Mouse (Mus musculus): ENCODE measurements around the gene Sparc. TPM values are rescaled to one million over a fixed set of nuclear protein-coding genes. Genes with fewer than 3 reads are reported as not detected.
A peak's percentile ranks its signal among the peaks of the same experiment; 100 is the strongest.

The Sparc gene
- total and polyA plus RNA-seq, 3 experiments = 320 to 666 (median 420) TPM

DNA sequence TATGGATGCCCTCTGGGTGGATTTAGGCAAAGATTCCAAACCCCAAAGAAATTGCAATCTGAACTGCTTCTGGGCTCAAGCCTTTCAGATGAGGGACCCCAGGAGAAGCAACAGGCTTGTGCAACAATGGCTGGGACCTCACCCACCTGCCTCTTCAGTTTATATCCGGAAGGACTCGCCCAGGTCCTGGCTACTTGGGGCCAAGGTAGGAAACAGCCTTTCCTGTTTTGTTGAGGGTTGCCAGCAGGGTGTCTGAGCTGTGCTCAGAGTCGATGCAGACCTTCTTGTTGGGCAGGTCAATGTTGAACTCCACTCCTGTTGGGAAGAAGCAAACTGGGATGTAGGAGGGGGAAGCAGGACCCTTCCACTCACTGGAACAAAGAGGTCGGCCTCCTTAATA lies 27.3 kb upstream of the Sparc start:
- Histone ChIP-seq H3K79me2 (replicated peaks; ENCODE audit: control insufficient read depth, insufficient read depth, low read length) (no peaks in the 10 kb centered on the region), H3K4me3 (no peak overlapping the region), H3K36me3 (ENCODE audit: control insufficient read depth, insufficient read depth, low read length) (peaks cover 2% of the 10 kb centered on the region; the same call in 1 of the 2 replicates), H3K27ac (peak overlapping the region; percentile 67), H3K9ac (ENCODE audit: low read depth, low read length) (no peak overlapping the region), H3K27me3 (ENCODE audit: control insufficient read depth, insufficient read depth, low read length) (no peaks in the 10 kb centered on the region), H3K4me1 (ENCODE audit: control insufficient read depth, insufficient read depth, low read length) (peaks cover 22% of the 10 kb centered on the region)
- intact Hi-C loops (cut with DNase I) = loop anchor here (10.0 kb wide), 1 partner anchor 356 kb away; the partner anchor contains the start of gene Gm2a
- 49% methylated on average over 4 of the region's 4 CpGs for WGBS
- DNase-seq = no peak
- TF ChIP-seq EP300 (IDR thresholded peaks at IDR 0.05; ENCODE audit: insufficient read depth, low read depth, low read length) = no peak
- no peak for TF ChIP-seq POLR2A (IDR thresholded peaks at IDR 0.05; ENCODE audit: insufficient read depth, low read depth, low read length)

- Histone ChIP-seq H3K9ac (ENCODE audit: low read depth, low read length) (peak overlapping the region; percentile 21; the same call in 1 of the 2 replicates), H3K4me3 (no peak overlapping the region), H3K79me2 (replicated peaks; ENCODE audit: control insufficient read depth, insufficient read depth, low read length) (no peaks in the 10 kb centered on the region), H3K27me3 (ENCODE audit: control insufficient read depth, insufficient read depth, low read length) (no peaks in the 10 kb centered on the region), H3K4me1 (ENCODE audit: control insufficient read depth, insufficient read depth, low read length) (peaks cover 22% of the 10 kb centered on the region), H3K36me3 (ENCODE audit: control insufficient read depth, insufficient read depth, low read length) (peaks cover 2% of the 10 kb centered on the region; the same call in 1 of the 2 replicates), H3K27ac (peak overlapping the region; percentile 67)
- WGBS = 36% methylated on average over 7 of the region's 7 CpGs
- no peak for DNase-seq
- intact Hi-C loops (cut with DNase I) = no loop called here
- TF ChIP-seq POLR2A (IDR thresholded peaks at IDR 0.05; ENCODE audit: insufficient read depth, low read depth, low read length) (no peak), CTCF (IDR thresholded peaks at IDR 0.05) (no peak), EP300 (IDR thresholded peaks at IDR 0.05; ENCODE audit: insufficient read depth, low read depth, low read length) (no peak)
These were observed 26.5 kb upstream of the Sparc start for GRCm38 (mm10) chr11:55449531-55449930.

DNA sequence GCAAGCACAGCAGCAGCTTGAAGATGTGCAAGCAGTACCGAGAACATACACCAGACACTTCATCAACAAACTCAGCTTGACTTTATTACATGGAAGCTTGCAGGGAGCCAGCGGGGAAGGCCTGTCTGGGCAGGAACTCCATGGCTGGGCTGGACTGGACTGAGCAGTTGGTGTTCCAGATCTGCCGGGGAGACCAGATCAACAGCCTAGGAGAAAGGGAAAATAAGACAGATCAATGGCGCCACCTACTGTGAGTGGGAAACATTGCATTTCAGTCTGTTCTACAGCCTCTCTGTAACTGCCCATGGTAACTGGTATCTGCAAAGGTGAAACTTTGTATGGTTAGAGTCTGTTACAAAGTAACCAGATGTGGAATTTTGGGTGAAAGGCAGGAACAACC lies 23.6 kb upstream of the Sparc start:
- WGBS = 10% methylated on average over 4 of the region's 4 CpGs
- Histone ChIP-seq H3K36me3 (ENCODE audit: control insufficient read depth, insufficient read depth, low read length) (peaks cover 2% of the 10 kb centered on the region; the same call in 1 of the 2 replicates), H3K9ac (ENCODE audit: low read depth, low read length) (no peak overlapping the region), H3K4me1 (ENCODE audit: control insufficient read depth, insufficient read depth, low read length) (peaks cover 13% of the 10 kb centered on the region), H3K4me3 (no peak overlapping the region), H3K79me2 (replicated peaks; ENCODE audit: control insufficient read depth, insufficient read depth, low read length) (no peaks in the 10 kb centered on the region), H3K27me3 (ENCODE audit: control insufficient read depth, insufficient read depth, low read length) (no peaks in the 10 kb centered on the region), H3K27ac (peak overlapping the region; percentile 30; the same call in 1 of the 2 replicates)
- peak; percentile 85 for DNase-seq
- TF ChIP-seq CTCF (IDR thresholded peaks at IDR 0.05) (peak; percentile 89), POLR2A (IDR thresholded peaks at IDR 0.05; ENCODE audit: insufficient read depth, low read depth, low read length) (0 out of 2 replicates have a peak, but pooled peaks have one; percentile 22), EP300 (IDR thresholded peaks at IDR 0.05; ENCODE audit: insufficient read depth, low read depth, low read length) (peak; percentile 86; the same call in 1 of the 2 replicates)
- intact Hi-C loops (cut with DNase I) = loop anchor here (1.0 kb wide), 1 partner anchor 57 kb away; no protein-coding TSS in a partner anchor

DNA sequence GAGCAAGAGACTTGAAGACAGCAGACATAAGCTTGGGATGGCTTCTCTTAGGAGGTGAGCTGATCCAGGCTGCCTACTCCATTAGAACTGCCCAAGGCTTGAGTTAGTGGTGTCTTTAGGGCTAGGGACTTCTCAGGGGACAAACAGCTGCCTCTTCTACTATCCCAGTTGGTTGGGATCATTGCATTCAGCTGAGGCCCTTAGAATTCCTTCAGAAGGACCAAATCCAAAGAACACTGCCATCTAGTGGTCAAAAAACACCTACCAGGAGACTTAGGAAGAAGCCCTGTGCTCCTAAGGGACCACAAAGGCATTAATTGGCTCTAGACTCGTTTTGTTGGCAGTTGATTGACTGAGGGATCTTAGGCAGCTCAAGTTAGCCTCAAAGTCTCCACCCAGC lies 21.8 kb upstream of the Sparc start:
- DNase-seq = peak in 1 of 2 experiments; percentile 42

DNA sequence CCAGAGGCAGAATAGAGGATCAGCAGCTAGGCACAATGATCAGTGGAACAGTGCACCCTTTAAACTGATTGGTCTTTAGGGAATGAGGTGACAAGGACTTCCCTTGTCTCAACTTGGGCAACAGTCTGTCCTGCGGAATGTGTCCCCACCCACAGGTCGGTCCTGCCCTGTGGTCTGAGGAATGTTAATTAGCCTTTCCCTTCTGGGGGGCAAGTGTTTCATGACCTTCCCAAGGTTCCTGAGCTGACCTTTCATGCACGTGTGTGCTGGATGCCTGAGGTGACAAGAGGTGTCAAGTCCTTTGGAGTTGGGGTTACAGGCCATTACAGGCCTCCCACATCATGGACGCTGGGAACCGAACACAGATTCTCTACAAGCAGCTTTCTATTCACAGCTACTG lies 16.7 kb upstream of the Sparc start:
- no peak overlapping the region for H3K27ac ChIP-seq
- H3K36me3 ChIP-seq (ENCODE audit: control insufficient read depth, insufficient read depth, low read length) = no peaks in the 10 kb centered on the region
- no peak overlapping the region for H3K9ac ChIP-seq (ENCODE audit: low read depth, low read length)
- H3K4me3 ChIP-seq = no peak overlapping the region
- intact Hi-C loops (cut with DNase I) = no loop called here
- TF ChIP-seq CTCF (IDR thresholded peaks at IDR 0.05) (no peak), EP300 (IDR thresholded peaks at IDR 0.05; ENCODE audit: insufficient read depth, low read depth, low read length) (no peak)
- no peaks in the 10 kb centered on the region for H3K27me3 ChIP-seq (ENCODE audit: control insufficient read depth, insufficient read depth, low read length)
- H3K4me1 ChIP-seq (ENCODE audit: control insufficient read depth, insufficient read depth, low read length) = peaks cover 1% of the 10 kb centered on the region
- H3K79me2 ChIP-seq (replicated peaks; ENCODE audit: control insufficient read depth, insufficient read depth, low read length) = no peaks in the 10 kb centered on the region
- no peak for DNase-seq
- 83% methylated on average over 5 of the region's 5 CpGs for WGBS

More for the DNA sequence above, 21.8 kb upstream of the Sparc start:
- intact Hi-C loops (cut with DNase I) = loop anchor here (2.0 kb wide), 2 partner anchors 26 to 240 kb away; partner anchors contain the start of gene Slc36a1
- 0% methylated on average over 1 of the region's 1 CpGs for WGBS
- Histone ChIP-seq H3K4me1 (ENCODE audit: control insufficient read depth, insufficient read depth, low read length) (peaks cover 12% of the 10 kb centered on the region), H3K4me3 (no peak overlapping the region), H3K9ac (ENCODE audit: low read depth, low read length) (no peak overlapping the region), H3K27ac (peak overlapping the region; percentile 18; the same call in 1 of the 2 replicates), H3K27me3 (ENCODE audit: control insufficient read depth, insufficient read depth, low read length) (no peaks in the 10 kb centered on the region), H3K79me2 (replicated peaks; ENCODE audit: control insufficient read depth, insufficient read depth, low read length) (no peaks in the 10 kb centered on the region), H3K36me3 (ENCODE audit: control insufficient read depth, insufficient read depth, low read length) (peaks cover 2% of the 10 kb centered on the region; the same call in 1 of the 2 replicates)
- TF ChIP-seq CTCF (IDR thresholded peaks at IDR 0.05) (peak; percentile 94), EP300 (IDR thresholded peaks at IDR 0.05; ENCODE audit: insufficient read depth, low read depth, low read length) (no peak), POLR2A (IDR thresholded peaks at IDR 0.05; ENCODE audit: insufficient read depth, low read depth, low read length) (0 out of 2 replicates have a peak, but pooled peaks have one; percentile 34)

- no peak overlapping the region for H3K9ac ChIP-seq (ENCODE audit: low read depth, low read length)
- DNase-seq = no peak
- H3K4me1 ChIP-seq (ENCODE audit: control insufficient read depth, insufficient read depth, low read length) = no peaks in the 10 kb centered on the region
- no peak overlapping the region for H3K4me3 ChIP-seq
- no peaks in the 10 kb centered on the region for H3K27me3 ChIP-seq (ENCODE audit: control insufficient read depth, insufficient read depth, low read length)
- WGBS = 47% methylated on average over 4 of the region's 4 CpGs
- no peak for TF ChIP-seq CTCF (IDR thresholded peaks at IDR 0.05)
- TF ChIP-seq POLR2A (IDR thresholded peaks at IDR 0.05; ENCODE audit: insufficient read depth, low read depth, low read length) = no peak
- TF ChIP-seq EP300 (IDR thresholded peaks at IDR 0.05; ENCODE audit: insufficient read depth, low read depth, low read length) = no peak
- no peaks in the 10 kb centered on the region for H3K36me3 ChIP-seq (ENCODE audit: control insufficient read depth, insufficient read depth, low read length)
- no peaks in the 10 kb centered on the region for H3K79me2 ChIP-seq (replicated peaks; ENCODE audit: control insufficient read depth, insufficient read depth, low read length)
- intact Hi-C loops (cut with DNase I) = no loop called here
- H3K27ac ChIP-seq = no peak overlapping the region
These were observed 15.0 kb upstream of the Sparc start for GRCm38 (mm10) chr11:55438031-55438430.

Measured in heart, adult 2 months (tissue).